Mouse (Mus musculus) thymus, adult 2 months (tissue): ENCODE data around the gene 4933430I17Rik. TPM values are rescaled to one million over a fixed set of nuclear protein-coding genes. Genes with fewer than 3 reads are reported as not detected.
A peak's percentile ranks its signal among the peaks of the same experiment; 100 is the strongest.

Source experiments
- DNase-seq: peaks from one replicate; pipeline ENCODE4 v3.0.0; 2021
- H3K27ac ChIP-seq: fragments of 200-500 bp; 2 replicates; pipeline ENCODE4 v1.5.1; 2012; ENCODE audit warnings: low read length, control low read depth; ENCODE audit not compliant: control insufficient read depth, insufficient read depth
- H3K27me3 ChIP-seq: fragments of 200-500 bp; 2 replicates; pipeline ENCODE4 v1.6.1; 2012; ENCODE audit warnings: mild to moderate bottlenecking, low read length, moderate library complexity, mixed read lengths; ENCODE audit not compliant: control insufficient read depth, insufficient read depth
- H3K36me3 ChIP-seq: fragments of 200-500 bp; 2 replicates; pipeline ENCODE4 v1.6.1; 2012; ENCODE audit warnings: mild to moderate bottlenecking, low read length, moderate library complexity; ENCODE audit not compliant: control insufficient read depth, insufficient read depth
- H3K4me1 ChIP-seq: fragments of 200-500 bp; replicated peaks from 2 replicates; pipeline ENCODE4 v1.6.1; 2012; ENCODE audit warnings: low read length; ENCODE audit not compliant: control insufficient read depth, insufficient read depth
- H3K4me3 ChIP-seq: fragments of 200-500 bp; 2 replicates; pipeline ENCODE4 v1.5.1; 2012; ENCODE audit warnings: mild to moderate bottlenecking, low read length, control low read depth, moderate library complexity; ENCODE audit not compliant: control insufficient read depth, insufficient read depth
- CTCF ChIP-seq: fragments of 200-500 bp; IDR thresholded peaks from 2 replicates; pipeline ENCODE4 v1.5.1; 2012; ENCODE audit warnings: mild to moderate bottlenecking, control low read depth, low read length, moderate library complexity, borderline replicate concordance; ENCODE audit not compliant: control insufficient read depth, poor library complexity, insufficient read depth; ENCODE audit errors: extremely low read depth
- POLR2A ChIP-seq: fragments of 200-500 bp; IDR thresholded peaks from 2 replicates; pipeline ENCODE4 v1.6.1; 2012; ENCODE audit warnings: mild to moderate bottlenecking, low read length, control low read depth, moderate library complexity; ENCODE audit not compliant: control insufficient read depth, poor library complexity, insufficient read depth; ENCODE audit errors: extremely low read depth
- WGBS: fragments of 180-500 bp; shearing (Covaris S2); methylation state at CpG from one replicate; pipeline ENCODE4 v1.1.7; 2018; 5-methylcytosine and 5-hydroxymethylcytosine counted together
- polyA plus RNA-seq: library from polyadenylated mRNA; depleted of rRNA; stranded (reverse); fragments of >200 nt; gene quantifications from 2 replicates; pipeline ENCODE4 v1.2.3, GENCODE M21; 2012

4933430I17Rik gene
- polyA plus RNA-seq, 1 experiment, result 0.16 TPM

- no peak overlapping the region for H3K4me3 ChIP-seq
- DNase-seq, result no peak
- WGBS, result 76% methylated on average over 2 of the region's 2 CpGs
Measured at GRCm38 (mm10) chr4:62526256-62526655, 1.1 kb downstream of the 4933430I17Rik start.

GRCm38 (mm10) chr4:62527655-62528054 is 2.5 kb downstream of the 4933430I17Rik start:
- H3K4me1 ChIP-seq, result peaks cover 5% of the 10 kb centered on the region
- 83% methylated on average over 4 of the region's 4 CpGs for WGBS
- H3K27me3 ChIP-seq, result no peaks in the 10 kb centered on the region
- H3K4me3 ChIP-seq, result no peak overlapping the region
- H3K36me3 ChIP-seq, result no peaks in the 10 kb centered on the region
- no peak for DNase-seq
- TF ChIP-seq POLR2A (no peak), CTCF (no peak)
- H3K27ac ChIP-seq, result no peak overlapping the region

More at GRCm38 (mm10) chr4:62526256-62526655, 1.1 kb downstream of the 4933430I17Rik start:
- Histone ChIP-seq H3K36me3 (no peaks in the 10 kb centered on the region), H3K27me3 (no peaks in the 10 kb centered on the region), H3K27ac (no peak overlapping the region), H3K4me1 (peaks cover 5% of the 10 kb centered on the region)
- TF ChIP-seq POLR2A (no peak), CTCF (no peak)

GRCm38 (mm10) chr4:62533729-62534128 is 8.6 kb downstream of the 4933430I17Rik start:
- H3K27me3 ChIP-seq, result no peaks in the 10 kb centered on the region
- no peaks in the 10 kb centered on the region for H3K36me3 ChIP-seq
- TF ChIP-seq CTCF, result no peak
- TF ChIP-seq POLR2A, result no peak
- H3K4me1 ChIP-seq, result no peaks in the 10 kb centered on the region
- H3K4me3 ChIP-seq, result no peak overlapping the region
- DNase-seq, result no peak
- WGBS, result 91% methylated on average over 6 of the region's 6 CpGs
- no peak overlapping the region for H3K27ac ChIP-seq

DNA sequence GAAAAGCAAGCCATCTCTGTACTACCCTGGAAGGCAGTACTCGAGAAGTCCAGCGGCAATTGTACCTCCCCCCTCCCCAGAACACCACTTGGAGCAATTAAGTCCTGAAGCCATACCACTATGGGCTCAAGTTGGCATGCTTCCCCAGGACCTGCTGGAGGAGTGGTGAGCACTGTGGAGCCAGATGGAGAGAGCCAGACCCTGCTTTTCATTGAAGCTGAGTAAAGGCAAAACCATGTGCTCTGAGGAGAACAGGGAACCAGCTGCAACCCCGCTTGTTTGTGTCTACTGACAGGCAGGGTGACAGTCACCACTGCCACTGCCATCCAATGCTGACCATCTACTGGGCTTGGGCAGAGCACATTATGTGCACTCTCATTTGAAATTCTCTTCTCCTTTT is 16.6 kb downstream of the 4933430I17Rik start:
- H3K4me3 ChIP-seq, result no peak overlapping the region
- TF ChIP-seq POLR2A (no peak), CTCF (no peak)
- H3K27me3 ChIP-seq, result no peaks in the 10 kb centered on the region
- no peak for DNase-seq
- WGBS, result 98% methylated on average over 3 of the region's 3 CpGs
- H3K36me3 ChIP-seq, result no peaks in the 10 kb centered on the region
- no peak overlapping the region for H3K27ac ChIP-seq
- H3K4me1 ChIP-seq, result no peaks in the 10 kb centered on the region

DNA sequence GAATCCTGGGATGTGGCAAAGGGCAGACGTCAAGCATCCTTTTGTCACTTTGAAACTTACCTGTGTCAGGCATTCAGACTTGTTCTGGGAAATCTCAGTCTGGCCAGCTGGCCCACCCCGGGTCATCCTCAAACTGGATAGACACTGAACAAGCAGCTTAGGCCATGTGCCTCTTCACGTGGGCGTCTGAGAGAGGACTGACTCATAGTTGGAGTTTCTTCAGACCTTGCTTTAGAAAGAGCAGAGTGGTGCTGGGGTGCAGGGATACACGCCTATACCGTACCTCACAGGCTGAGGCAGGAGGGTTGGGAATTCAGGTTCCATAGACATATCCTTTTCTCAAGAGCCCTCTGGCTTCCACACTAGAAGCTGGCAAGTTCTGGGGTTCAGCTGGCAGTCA is 18.6 kb downstream of the 4933430I17Rik start:
- no peaks in the 10 kb centered on the region for H3K27me3 ChIP-seq
- no peak overlapping the region for H3K27ac ChIP-seq
- H3K36me3 ChIP-seq, result no peaks in the 10 kb centered on the region
- 96% methylated on average over 6 of the region's 6 CpGs for WGBS
- TF ChIP-seq CTCF, result no peak
- TF ChIP-seq POLR2A, result no peak
- H3K4me1 ChIP-seq, result no peaks in the 10 kb centered on the region
- no peak for DNase-seq
- no peak overlapping the region for H3K4me3 ChIP-seq

GRCm38 (mm10) chr4:62544801-62545200 is 19.6 kb downstream of the 4933430I17Rik start:
- DNase-seq, result no peak
- no peaks in the 10 kb centered on the region for H3K4me1 ChIP-seq
- no peaks in the 10 kb centered on the region for H3K27me3 ChIP-seq
- no peak overlapping the region for H3K4me3 ChIP-seq
- TF ChIP-seq POLR2A (no peak), CTCF (no peak)
- no peaks in the 10 kb centered on the region for H3K36me3 ChIP-seq
- no peak overlapping the region for H3K27ac ChIP-seq

DNA sequence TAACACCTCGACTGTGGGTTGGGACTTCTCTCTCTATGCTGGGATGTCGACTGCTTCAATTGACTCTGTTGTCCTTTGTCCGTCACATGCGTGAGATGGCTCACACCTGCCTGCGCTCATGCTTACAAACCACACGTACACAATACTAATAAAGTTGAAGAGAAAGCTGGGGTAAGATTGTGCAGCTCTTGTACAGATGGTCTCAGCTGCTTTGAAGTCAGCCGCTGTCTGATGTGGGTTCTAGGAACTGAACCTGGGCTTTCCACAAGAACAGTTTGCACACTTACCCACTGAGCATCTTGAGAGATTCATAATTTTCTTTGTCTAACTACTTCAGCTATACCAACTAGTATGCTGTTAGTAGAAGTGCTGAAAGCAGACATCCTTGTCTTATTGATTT is 26.8 kb downstream of the 4933430I17Rik start:
- H3K4me1 ChIP-seq, result peaks cover 5% of the 10 kb centered on the region
- DNase-seq, result peak; percentile 54
- H3K4me3 ChIP-seq, result no peak overlapping the region
- H3K36me3 ChIP-seq, result no peaks in the 10 kb centered on the region
- no peak for TF ChIP-seq CTCF
- no peak for TF ChIP-seq POLR2A
- WGBS, result 9% methylated on average over 7 of the region's 7 CpGs
- H3K27ac ChIP-seq, result no peak overlapping the region
- H3K27me3 ChIP-seq, result no peaks in the 10 kb centered on the region
